Mouse (Mus musculus): ENCODE results near the gene Rab3il1. TPM values are rescaled to one million over a fixed set of nuclear protein-coding genes. Genes with fewer than 3 reads are reported as not detected.

Rab3il1 gene
- polyA plus RNA-seq, 1 experiment from 2014 or later = 53.8 TPM

GRCm38 (mm10) chr19:9979156-9979555 is 22.3 kb upstream of the Rab3il1 start:
- Histone ChIP-seq H3K4me1 (ENCODE audit: control insufficient read depth, insufficient read depth, low read length) (peaks cover 4% of the 10 kb centered on the region; the same call in 1 of the 2 replicates), H3K4me2 (ENCODE audit: low read depth, low read length) (no peak overlapping the region), H3K27ac (replicated peaks; ENCODE audit: low read depth, low read length) (no peak overlapping the region), H3K36me3 (replicated peaks; ENCODE audit: control insufficient read depth, insufficient read depth, low read depth, low read length) (no peaks in the 10 kb centered on the region), H3K27me3 (ENCODE audit: control insufficient read depth, insufficient read depth, low read length) (no peaks in the 10 kb centered on the region), H3K9me3 (replicated peaks; ENCODE audit: control insufficient read depth, low read length) (no peaks in the 10 kb centered on the region), H3K4me3 (ENCODE audit: low read depth, low read length) (no peak overlapping the region), H3K9ac (replicated peaks; ENCODE audit: low read length) (no peak overlapping the region)
- ATAC-seq (replicated peaks; ENCODE audit: insufficient number of reproducible peaks, low FRiP score, low TSS enrichment, low read depth) (no peak), DNase-seq (ENCODE audit: low spot score) (no peak)
- 90% methylated on average over 2 of the region's 2 CpGs for WGBS

- H3K9ac ChIP-seq (replicated peaks; ENCODE audit: low read length) = no peak within 1 kb of the TSS
- no peak for DNase-seq (ENCODE audit: low spot score)
- peaks cover 4% of the 10 kb centered on the region; the same call in 1 of the 2 replicates for H3K4me1 ChIP-seq (ENCODE audit: control insufficient read depth, insufficient read depth, low read length)
- H3K4me2 ChIP-seq (ENCODE audit: low read depth, low read length) = no peak within 1 kb of the TSS
- no peak within 1 kb of the TSS for H3K4me3 ChIP-seq (ENCODE audit: low read depth, low read length)
- ATAC-seq (replicated peaks; ENCODE audit: insufficient number of reproducible peaks, low FRiP score, low TSS enrichment, low read depth) = no peak
- no peaks in the 10 kb centered on the region for H3K9me3 ChIP-seq (replicated peaks; ENCODE audit: control insufficient read depth, low read length)
- no peak within 1 kb of the TSS for H3K27ac ChIP-seq (replicated peaks; ENCODE audit: low read depth, low read length)
- no peaks in the 10 kb centered on the region for H3K27me3 ChIP-seq (ENCODE audit: control insufficient read depth, insufficient read depth, low read length)
- WGBS = 89% methylated on average over 4 of the region's 4 CpGs
- no peaks in the 10 kb centered on the region; the same call in 1 of the 2 replicates for H3K36me3 ChIP-seq (replicated peaks; ENCODE audit: control insufficient read depth, insufficient read depth, low read depth, low read length)
These were observed 21.2 kb upstream of the Rab3il1 start, which contains the start of gene Fth1 for GRCm38 (mm10) chr19:9980258-9980657. TSS of gene Fth1 (plus strand) at chr19:9980598.

GRCm38 (mm10) chr19:9981621-9982020 is 19.8 kb upstream of the Rab3il1 start:
- peak overlapping the region; percentile 69 for H3K9ac ChIP-seq (replicated peaks; ENCODE audit: low read length)
- H3K4me3 ChIP-seq (ENCODE audit: low read depth, low read length) = peak overlapping the region; percentile 92; the same call in 1 of the 2 replicates
- WGBS = 62% methylated on average over 4 of the region's 4 CpGs
- ATAC-seq (replicated peaks; ENCODE audit: insufficient number of reproducible peaks, low FRiP score, low TSS enrichment, low read depth) (no peak), DNase-seq (ENCODE audit: low spot score) (no peak)
- peaks cover 4% of the 10 kb centered on the region; the same call in 1 of the 2 replicates for H3K4me1 ChIP-seq (ENCODE audit: control insufficient read depth, insufficient read depth, low read length)
- peak overlapping the region; percentile 67 for H3K4me2 ChIP-seq (ENCODE audit: low read depth, low read length)
- H3K27ac ChIP-seq (replicated peaks; ENCODE audit: low read depth, low read length) = no peak overlapping the region
- no peaks in the 10 kb centered on the region for H3K9me3 ChIP-seq (replicated peaks; ENCODE audit: control insufficient read depth, low read length)
- H3K27me3 ChIP-seq (ENCODE audit: control insufficient read depth, insufficient read depth, low read length) = no peaks in the 10 kb centered on the region
- H3K36me3 ChIP-seq (replicated peaks; ENCODE audit: control insufficient read depth, insufficient read depth, low read depth, low read length) = peaks cover 4% of the 10 kb centered on the region

GRCm38 (mm10) chr19:9982151-9982851 is 19.2 kb upstream of the Rab3il1 start:
- ATAC-seq (replicated peaks; ENCODE audit: insufficient number of reproducible peaks, low FRiP score, low TSS enrichment, low read depth) = peak; percentile 98
- H3K27me3 ChIP-seq (ENCODE audit: control insufficient read depth, insufficient read depth, low read length) = no peaks in the 10 kb centered on the region
- peak overlapping the region; percentile 81 for H3K4me2 ChIP-seq (ENCODE audit: low read depth, low read length)
- no peaks in the 10 kb centered on the region for H3K9me3 ChIP-seq (replicated peaks; ENCODE audit: control insufficient read depth, low read length)
- DNase-seq (ENCODE audit: low spot score) = peak; percentile 100
- peaks cover 4% of the 10 kb centered on the region for H3K36me3 ChIP-seq (replicated peaks; ENCODE audit: control insufficient read depth, insufficient read depth, low read depth, low read length)
- WGBS = under 1% methylated on average over 57 of the region's 59 CpGs
- peaks cover 4% of the 10 kb centered on the region; the same call in 1 of the 2 replicates for H3K4me1 ChIP-seq (ENCODE audit: control insufficient read depth, insufficient read depth, low read length)
- H3K9ac ChIP-seq (replicated peaks; ENCODE audit: low read length) = peak overlapping the region; percentile 83
- H3K27ac ChIP-seq (replicated peaks; ENCODE audit: low read depth, low read length) = peak overlapping the region; percentile 86
- H3K4me3 ChIP-seq (ENCODE audit: low read depth, low read length) = peak overlapping the region; percentile 92

- Histone ChIP-seq H3K27me3 (ENCODE audit: control insufficient read depth, insufficient read depth, low read length) (no peaks in the 10 kb centered on the region), H3K36me3 (replicated peaks; ENCODE audit: control insufficient read depth, insufficient read depth, low read depth, low read length) (peaks cover 4% of the 10 kb centered on the region), H3K4me1 (ENCODE audit: control insufficient read depth, insufficient read depth, low read length) (peaks cover 4% of the 10 kb centered on the region; the same call in 1 of the 2 replicates), H3K9ac (replicated peaks; ENCODE audit: low read length) (peak overlapping the region; percentile 83), H3K9me3 (replicated peaks; ENCODE audit: control insufficient read depth, low read length) (no peaks in the 10 kb centered on the region), H3K4me3 (ENCODE audit: low read depth, low read length) (peak overlapping the region; percentile 92), H3K27ac (replicated peaks; ENCODE audit: low read depth, low read length) (peak overlapping the region; percentile 86), H3K4me2 (ENCODE audit: low read depth, low read length) (peak overlapping the region; percentile 81)
- ATAC-seq (replicated peaks; ENCODE audit: insufficient number of reproducible peaks, low FRiP score, low TSS enrichment, low read depth) (peak; percentile 82), DNase-seq (ENCODE audit: low spot score) (peak; percentile 65)
- 1% methylated on average over 31 of the region's 31 CpGs for WGBS
These were observed 18.5 kb upstream of the Rab3il1 start for GRCm38 (mm10) chr19:9982852-9983542.

- Histone ChIP-seq H3K4me3 (ENCODE audit: low read depth, low read length) (peak overlapping the region; percentile 92), H3K27ac (replicated peaks; ENCODE audit: low read depth, low read length) (no peak overlapping the region), H3K27me3 (ENCODE audit: control insufficient read depth, insufficient read depth, low read length) (no peaks in the 10 kb centered on the region), H3K4me2 (ENCODE audit: low read depth, low read length) (peak overlapping the region; percentile 81), H3K9me3 (replicated peaks; ENCODE audit: control insufficient read depth, low read length) (no peaks in the 10 kb centered on the region), H3K36me3 (replicated peaks; ENCODE audit: control insufficient read depth, insufficient read depth, low read depth, low read length) (peaks cover 4% of the 10 kb centered on the region), H3K9ac (replicated peaks; ENCODE audit: low read length) (no peak overlapping the region; the same call in 1 of the 2 replicates), H3K4me1 (ENCODE audit: control insufficient read depth, insufficient read depth, low read length) (peaks cover 4% of the 10 kb centered on the region; the same call in 1 of the 2 replicates)
- 92% methylated on average over 20 of the region's 20 CpGs for WGBS
- DNase-seq (ENCODE audit: low spot score) = no peak
- no peak for ATAC-seq (replicated peaks; ENCODE audit: insufficient number of reproducible peaks, low FRiP score, low TSS enrichment, low read depth)
These were observed 17.1 kb upstream of the Rab3il1 start for GRCm38 (mm10) chr19:9984111-9985055.

GRCm38 (mm10) chr19:9985190-9985899 is 16.1 kb upstream of the Rab3il1 start:
- Histone ChIP-seq H3K4me3 (ENCODE audit: low read depth, low read length) (no peak overlapping the region), H3K9ac (replicated peaks; ENCODE audit: low read length) (no peak overlapping the region), H3K9me3 (replicated peaks; ENCODE audit: control insufficient read depth, low read length) (no peaks in the 10 kb centered on the region), H3K27ac (replicated peaks; ENCODE audit: low read depth, low read length) (no peak overlapping the region), H3K36me3 (replicated peaks; ENCODE audit: control insufficient read depth, insufficient read depth, low read depth, low read length) (peaks cover 4% of the 10 kb centered on the region), H3K4me1 (ENCODE audit: control insufficient read depth, insufficient read depth, low read length) (peaks cover 4% of the 10 kb centered on the region; the same call in 1 of the 2 replicates), H3K4me2 (ENCODE audit: low read depth, low read length) (no peak overlapping the region), H3K27me3 (ENCODE audit: control insufficient read depth, insufficient read depth, low read length) (no peaks in the 10 kb centered on the region)
- DNase-seq (ENCODE audit: low spot score) (no peak), ATAC-seq (replicated peaks; ENCODE audit: insufficient number of reproducible peaks, low FRiP score, low TSS enrichment, low read depth) (no peak)
- WGBS = 96% methylated on average over 6 of the region's 6 CpGs

Measured in embryonic facial prominence, embryonic 11.5 days (tissue).